Mouse (Mus musculus) liver, embryonic 12.5 days (tissue): ENCODE results near the gene Myh3. TPM values are rescaled to one million over a fixed set of nuclear protein-coding genes. Genes with fewer than 3 reads are reported as not detected.

ENCODE experiments used
- ATAC-seq: fragments of 200-750 bp; cut with Nextera tagmentation; 2 replicates; pipeline ENCODE4 v1.8.0; 2017; ENCODE audit warnings: moderate number of reproducible peaks, mild to moderate bottlenecking, moderate library complexity
- H3K27ac ChIP-seq: fragments of 300-500 bp; sonication (generic); 2 replicates; pipeline ENCODE4 v1.5.1; 2016; ENCODE audit warnings: mild to moderate bottlenecking
- H3K27me3 ChIP-seq: fragments of 300-500 bp; sonication (generic); replicated peaks from 2 replicates; pipeline ENCODE4 v1.6.1; 2016; ENCODE audit warnings: mild to moderate bottlenecking, moderate library complexity
- H3K36me3 ChIP-seq: fragments of 300-500 bp; sonication (generic); 2 replicates; pipeline ENCODE4 v1.6.1; 2016; ENCODE audit warnings: mild to moderate bottlenecking, moderate library complexity
- H3K4me1 ChIP-seq: fragments of 300-500 bp; sonication (generic); 2 replicates; pipeline ENCODE4 v1.6.1; 2016
- H3K4me2 ChIP-seq: fragments of 300-500 bp; sonication (generic); 2 replicates; pipeline ENCODE4 v1.6.1; 2016; ENCODE audit warnings: mild to moderate bottlenecking, moderate library complexity
- H3K4me3 ChIP-seq: fragments of 300-500 bp; sonication (generic); 2 replicates; pipeline ENCODE4 v1.5.1; 2016; ENCODE audit warnings: mild to moderate bottlenecking, moderate library complexity
- H3K9ac ChIP-seq: fragments of 300-500 bp; sonication (generic); 2 replicates; pipeline ENCODE4 v1.6.1; 2016; ENCODE audit warnings: mild to moderate bottlenecking, moderate library complexity
- H3K9me3 ChIP-seq: fragments of 300-500 bp; sonication (generic); replicated peaks from 2 replicates; pipeline ENCODE4 v1.6.1; 2016; ENCODE audit warnings: mild to moderate bottlenecking, moderate library complexity
- WGBS: fragments of 180-500 bp; shearing (Covaris S2); methylation state at CpG from one replicate; pipeline ENCODE4 v1.1.7; 2016; ENCODE audit not compliant: insufficient replicate concordance; 5-methylcytosine and 5-hydroxymethylcytosine counted together
- polyA plus RNA-seq: library from polyadenylated mRNA; unstranded; fragments of >200 nt; fragmentation: Nextera tagmentation; extraction: Ambion mirVana; gene quantifications from 2 replicates; pipeline ENCODE4 v1.2.1, GENCODE M21; 2016

Gene Myh3
- polyA plus RNA-seq, 1 experiment from 2014 or later = 0.58 TPM

DNA sequence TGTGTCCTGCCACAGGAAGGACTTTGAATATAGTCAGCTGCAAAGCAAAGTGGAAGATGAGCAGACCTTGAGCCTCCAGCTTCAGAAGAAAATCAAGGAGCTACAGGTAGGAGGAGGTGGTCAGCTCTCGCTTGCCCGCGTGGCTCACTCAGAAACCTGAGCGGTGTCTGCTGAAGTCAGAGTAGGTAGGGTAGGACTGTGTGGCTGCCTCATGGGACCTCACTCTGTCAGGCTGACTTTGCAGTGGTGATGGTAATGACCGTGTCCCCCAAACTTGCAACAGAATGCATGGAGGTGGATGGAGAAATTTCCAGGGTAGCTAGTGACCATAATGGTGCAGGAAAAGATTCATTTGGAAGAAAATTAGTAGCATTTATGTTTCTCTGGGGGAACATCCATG, 15.6 kb downstream of the Myh3 start:
- no peak overlapping the region for H3K4me2 ChIP-seq
- no peak overlapping the region for H3K4me3 ChIP-seq
- 83% methylated on average over 5 of the region's 5 CpGs for WGBS
- H3K9me3 ChIP-seq = no peaks in the 10 kb centered on the region
- peaks cover 34% of the 10 kb centered on the region for H3K27me3 ChIP-seq
- ATAC-seq = no peak
- H3K27ac ChIP-seq = no peak overlapping the region
- H3K4me1 ChIP-seq = no peaks in the 10 kb centered on the region
- H3K36me3 ChIP-seq = no peaks in the 10 kb centered on the region
- H3K9ac ChIP-seq = no peak overlapping the region

DNA sequence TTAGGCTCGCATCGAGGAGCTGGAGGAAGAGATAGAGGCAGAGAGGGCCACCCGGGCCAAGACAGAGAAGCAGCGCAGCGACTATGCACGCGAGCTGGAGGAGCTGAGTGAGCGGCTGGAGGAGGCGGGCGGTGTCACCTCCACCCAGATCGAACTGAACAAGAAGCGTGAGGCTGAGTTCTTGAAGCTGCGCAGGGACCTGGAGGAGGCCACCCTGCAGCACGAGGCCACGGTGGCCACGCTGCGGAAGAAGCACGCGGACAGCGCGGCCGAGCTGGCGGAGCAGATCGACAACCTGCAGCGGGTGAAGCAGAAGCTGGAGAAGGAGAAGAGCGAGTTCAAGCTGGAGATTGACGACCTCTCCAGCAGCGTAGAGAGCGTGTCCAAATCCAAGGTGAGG, 16.4 kb downstream of the Myh3 start:
- no peak for ATAC-seq
- Histone ChIP-seq H3K27ac (no peak overlapping the region), H3K36me3 (no peaks in the 10 kb centered on the region), H3K4me2 (no peak overlapping the region), H3K4me3 (no peak overlapping the region), H3K9me3 (no peaks in the 10 kb centered on the region), H3K4me1 (no peaks in the 10 kb centered on the region), H3K27me3 (peaks cover 26% of the 10 kb centered on the region), H3K9ac (no peak overlapping the region)
- 47% methylated on average over 29 of the region's 29 CpGs for WGBS

DNA sequence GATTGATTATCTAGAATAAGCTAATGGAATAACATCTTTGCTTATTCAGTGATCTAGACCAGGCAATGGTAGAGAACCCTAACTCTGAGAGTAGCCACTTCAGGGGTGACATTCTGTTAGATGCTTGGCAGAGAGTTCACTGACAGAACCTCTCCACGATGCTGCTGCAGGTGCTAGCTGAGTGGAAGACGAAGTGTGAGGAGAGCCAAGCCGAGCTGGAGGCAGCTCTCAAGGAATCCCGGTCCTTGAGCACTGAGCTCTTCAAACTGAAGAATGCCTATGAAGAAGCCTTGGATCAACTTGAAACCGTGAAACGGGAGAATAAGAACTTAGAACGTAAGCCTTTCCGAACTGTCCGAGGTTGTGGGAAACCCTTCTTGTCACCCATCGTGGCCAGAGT, 19.6 kb downstream of the Myh3 start:
- H3K9me3 ChIP-seq = no peaks in the 10 kb centered on the region
- H3K36me3 ChIP-seq = no peaks in the 10 kb centered on the region
- H3K4me1 ChIP-seq = no peaks in the 10 kb centered on the region
- H3K4me3 ChIP-seq = no peak overlapping the region
- WGBS = 76% methylated on average over 10 of the region's 10 CpGs
- ATAC-seq = no peak
- no peak overlapping the region for H3K27ac ChIP-seq
- peaks cover 26% of the 10 kb centered on the region for H3K27me3 ChIP-seq
- H3K4me2 ChIP-seq = no peak overlapping the region
- H3K9ac ChIP-seq = no peak overlapping the region

DNA sequence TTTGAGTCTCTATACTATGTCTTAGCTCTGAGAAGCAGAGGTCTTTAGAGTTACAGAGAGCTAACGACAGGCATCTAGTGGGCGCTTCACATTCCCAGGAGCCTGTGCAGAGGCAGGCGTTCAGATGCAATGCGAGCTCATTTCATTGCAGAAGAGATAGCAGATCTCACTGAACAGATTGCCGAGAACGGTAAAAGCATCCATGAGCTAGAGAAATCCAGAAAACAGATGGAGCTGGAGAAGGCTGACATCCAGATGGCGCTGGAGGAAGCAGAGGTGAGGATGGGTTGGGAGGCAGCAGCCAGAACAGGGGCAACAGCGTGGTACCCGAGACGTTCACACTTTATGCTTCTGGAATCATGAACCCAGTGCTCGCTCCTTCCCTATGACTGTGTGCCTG, 20.3 kb downstream of the Myh3 start:
- H3K27ac ChIP-seq = no peak overlapping the region
- no peaks in the 10 kb centered on the region for H3K9me3 ChIP-seq
- H3K4me2 ChIP-seq = no peak overlapping the region
- no peaks in the 10 kb centered on the region for H3K36me3 ChIP-seq
- WGBS = 70% methylated on average over 11 of the region's 11 CpGs
- no peak for ATAC-seq
- H3K4me1 ChIP-seq = no peaks in the 10 kb centered on the region
- no peak overlapping the region for H3K4me3 ChIP-seq
- peaks cover 22% of the 10 kb centered on the region for H3K27me3 ChIP-seq
- H3K9ac ChIP-seq = no peak overlapping the region

DNA sequence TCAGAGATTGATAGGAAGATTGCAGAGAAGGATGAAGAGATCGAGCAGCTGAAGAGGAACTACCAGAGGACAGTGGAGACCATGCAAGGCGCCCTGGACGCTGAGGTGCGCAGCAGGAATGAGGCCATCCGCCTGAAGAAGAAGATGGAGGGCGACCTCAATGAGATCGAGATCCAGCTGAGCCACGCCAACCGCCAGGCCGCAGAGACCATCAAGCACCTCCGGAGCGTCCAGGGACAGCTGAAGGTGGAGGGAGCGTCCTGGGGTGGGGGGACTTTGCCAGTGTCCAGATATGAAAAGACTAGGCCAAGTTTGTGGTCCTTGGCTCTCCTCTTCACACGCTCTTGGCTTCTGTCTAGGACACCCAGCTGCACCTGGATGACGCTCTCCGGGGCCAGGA, 21.1 kb downstream of the Myh3 start:
- Histone ChIP-seq H3K27ac (no peak overlapping the region), H3K9me3 (no peaks in the 10 kb centered on the region), H3K4me3 (no peak overlapping the region), H3K27me3 (peaks cover 14% of the 10 kb centered on the region), H3K4me1 (no peaks in the 10 kb centered on the region), H3K36me3 (no peaks in the 10 kb centered on the region), H3K9ac (no peak overlapping the region), H3K4me2 (no peak overlapping the region)
- WGBS = 82% methylated on average over 16 of the region's 16 CpGs
- ATAC-seq = no peak

DNA sequence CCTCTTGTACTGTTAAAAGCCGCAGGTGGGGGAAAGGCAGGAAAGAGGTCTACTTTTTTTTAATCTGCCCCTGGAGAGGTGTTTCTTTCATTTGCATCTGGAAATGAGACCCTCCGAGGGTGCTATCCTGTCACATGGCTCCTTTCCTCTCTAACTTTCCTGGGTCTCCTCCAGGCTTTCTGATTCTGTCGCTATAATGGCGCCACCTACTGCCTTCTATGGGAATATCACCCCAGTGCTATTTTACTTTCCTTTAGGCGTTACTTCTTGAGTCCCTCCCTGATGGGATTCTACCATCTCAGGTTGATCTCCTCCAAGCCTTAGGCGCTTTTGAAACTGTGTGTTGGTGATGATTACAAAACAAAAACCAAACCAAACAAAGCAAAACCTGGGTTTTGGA, 22.1 kb downstream of the Myh3 start:
- no peak overlapping the region for H3K4me2 ChIP-seq
- H3K27me3 ChIP-seq = peaks cover 4% of the 10 kb centered on the region
- no peak overlapping the region for H3K4me3 ChIP-seq
- no peaks in the 10 kb centered on the region for H3K36me3 ChIP-seq
- H3K27ac ChIP-seq = no peak overlapping the region
- WGBS = 25% methylated on average over 6 of the region's 6 CpGs
- ATAC-seq = no peak
- no peaks in the 10 kb centered on the region for H3K9me3 ChIP-seq
- H3K9ac ChIP-seq = no peak overlapping the region
- H3K4me1 ChIP-seq = no peaks in the 10 kb centered on the region

DNA sequence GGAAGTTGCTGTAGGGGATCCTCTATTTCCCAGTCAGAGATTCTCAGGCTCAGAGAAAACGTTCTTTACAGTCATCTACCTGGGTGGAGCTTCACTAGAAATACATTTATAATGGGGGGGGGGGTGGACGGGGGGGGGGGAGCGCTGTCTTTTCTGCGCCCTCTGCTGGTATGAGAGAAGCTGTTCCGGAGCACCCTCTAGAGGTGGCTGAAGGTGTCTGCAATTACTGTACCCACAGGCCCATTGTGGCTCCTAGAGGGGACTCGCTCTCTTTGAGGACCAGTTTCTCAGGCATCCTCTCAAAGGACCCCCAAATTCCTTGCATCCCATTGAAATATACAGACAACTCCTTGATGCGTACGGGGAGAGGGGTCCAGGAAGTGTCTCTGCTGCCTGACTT, 23.6 kb downstream of the Myh3 start:
- Histone ChIP-seq H3K36me3 (no peaks in the 10 kb centered on the region), H3K4me2 (no peak overlapping the region), H3K4me1 (no peaks in the 10 kb centered on the region), H3K9ac (no peak overlapping the region), H3K27me3 (peaks cover 3% of the 10 kb centered on the region; the same call in 1 of the 2 replicates), H3K4me3 (no peak overlapping the region), H3K9me3 (no peaks in the 10 kb centered on the region), H3K27ac (no peak overlapping the region)
- no peak for ATAC-seq
- 31% methylated on average over 6 of the region's 8 CpGs for WGBS

DNA sequence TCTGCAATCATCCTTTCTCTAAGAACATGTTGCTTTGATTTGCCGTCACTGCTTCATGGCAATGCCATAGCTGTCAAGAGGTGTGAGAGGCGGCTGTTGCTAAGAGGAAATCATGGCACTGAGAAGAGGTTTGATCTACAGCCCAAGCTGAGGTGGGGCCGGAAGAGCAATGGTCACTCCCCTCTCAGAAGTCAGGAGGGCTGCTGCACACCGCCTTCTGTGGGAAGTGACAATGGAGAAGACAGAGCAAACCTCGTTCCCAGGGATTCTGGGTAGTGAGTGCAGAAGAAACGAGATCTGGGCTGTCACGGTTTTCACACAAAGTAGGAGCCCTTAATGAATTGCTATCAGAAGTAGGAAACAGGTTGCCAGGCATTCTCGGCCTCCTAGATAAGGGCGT, 25.2 kb downstream of the Myh3 start:
- H3K4me2 ChIP-seq = no peak overlapping the region
- no peak for ATAC-seq
- H3K27ac ChIP-seq = no peak overlapping the region
- H3K4me3 ChIP-seq = no peak overlapping the region
- peaks cover 3% of the 10 kb centered on the region; the same call in 1 of the 2 replicates for H3K27me3 ChIP-seq
- H3K9ac ChIP-seq = no peak overlapping the region
- H3K9me3 ChIP-seq = no peaks in the 10 kb centered on the region
- H3K36me3 ChIP-seq = no peaks in the 10 kb centered on the region
- no peaks in the 10 kb centered on the region for H3K4me1 ChIP-seq
- 56% methylated on average over 9 of the region's 9 CpGs for WGBS

DNA sequence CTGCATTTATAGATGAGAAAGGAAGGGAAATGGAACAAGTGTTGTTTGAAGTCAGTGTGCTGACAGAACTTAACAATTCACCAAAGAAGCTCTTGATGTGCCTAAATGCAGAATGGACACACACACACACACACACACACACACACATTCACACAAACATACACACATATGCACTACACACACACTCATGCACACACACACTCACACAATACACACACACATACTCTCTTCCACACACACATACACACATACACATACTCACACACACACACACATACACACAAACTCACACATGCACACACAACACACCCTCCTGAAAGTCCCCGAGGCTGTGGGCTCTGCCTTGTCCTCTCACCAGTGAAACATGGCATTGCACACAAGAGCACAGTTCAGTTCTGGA, 26.1 kb downstream of the Myh3 start:
- Histone ChIP-seq H3K36me3 (no peaks in the 10 kb centered on the region), H3K4me3 (no peak overlapping the region), H3K4me2 (no peak overlapping the region), H3K9ac (no peak overlapping the region), H3K9me3 (no peaks in the 10 kb centered on the region), H3K4me1 (no peaks in the 10 kb centered on the region), H3K27ac (no peak overlapping the region), H3K27me3 (peaks cover 3% of the 10 kb centered on the region; the same call in 1 of the 2 replicates)
- no peak for ATAC-seq
- WGBS = 46% methylated on average over 1 of the region's 1 CpGs

DNA sequence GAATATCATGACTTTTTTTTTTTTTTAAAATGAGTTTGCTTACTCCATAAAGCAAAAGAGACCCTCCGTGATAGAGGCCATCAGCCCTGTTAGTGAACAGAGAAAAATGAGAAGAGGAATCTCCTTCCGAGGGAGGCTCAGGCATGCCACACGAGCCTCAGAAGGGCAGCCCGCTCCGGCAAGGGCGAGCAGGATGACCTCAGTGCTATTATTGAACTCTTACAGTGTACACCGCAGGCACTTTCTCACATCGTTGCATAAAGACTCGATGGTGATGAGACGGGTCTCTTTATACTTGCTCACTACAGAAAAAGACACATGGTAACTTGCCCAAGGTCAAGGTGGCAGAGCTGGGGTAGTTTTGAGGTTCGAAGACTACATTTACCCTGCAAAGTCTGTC, 26.6 kb downstream of the Myh3 start:
- WGBS = 68% methylated on average over 11 of the region's 11 CpGs
- no peaks in the 10 kb centered on the region for H3K36me3 ChIP-seq
- H3K4me1 ChIP-seq = no peaks in the 10 kb centered on the region
- H3K9me3 ChIP-seq = no peaks in the 10 kb centered on the region
- H3K4me2 ChIP-seq = no peak overlapping the region
- no peak for ATAC-seq
- peaks cover 3% of the 10 kb centered on the region; the same call in 1 of the 2 replicates for H3K27me3 ChIP-seq
- no peak overlapping the region for H3K9ac ChIP-seq
- H3K27ac ChIP-seq = no peak overlapping the region
- no peak overlapping the region for H3K4me3 ChIP-seq

DNA sequence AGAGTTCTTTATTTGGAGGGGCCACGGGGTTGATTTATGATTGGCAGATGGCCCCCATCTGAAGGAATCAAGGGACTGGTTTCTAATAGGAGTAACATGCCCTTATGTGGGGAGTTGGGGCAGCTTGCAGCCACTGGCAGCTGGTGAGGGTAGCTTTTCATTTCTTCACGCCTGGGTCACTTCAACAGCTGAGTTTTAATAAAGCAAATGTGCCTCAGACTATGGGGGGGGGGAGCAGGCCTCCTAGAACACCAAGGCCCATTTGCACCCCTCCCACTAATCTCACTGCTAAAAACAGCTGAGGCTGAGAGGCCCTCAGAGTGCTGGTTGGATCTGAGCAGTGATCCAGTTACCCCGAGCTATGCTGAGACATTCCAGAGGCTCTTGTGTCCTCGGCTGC, 27.6 kb downstream of the Myh3 start:
- no peak overlapping the region for H3K9ac ChIP-seq
- 0 out of 2 replicates have a peak, but pooled peaks cover 3% of the 10 kb centered on the region for H3K27me3 ChIP-seq
- H3K27ac ChIP-seq = no peak overlapping the region
- H3K4me3 ChIP-seq = no peak overlapping the region
- no peak for ATAC-seq
- no peaks in the 10 kb centered on the region for H3K36me3 ChIP-seq
- no peaks in the 10 kb centered on the region for H3K4me1 ChIP-seq
- no peaks in the 10 kb centered on the region for H3K9me3 ChIP-seq
- 51% methylated on average over 4 of the region's 4 CpGs for WGBS
- no peak overlapping the region for H3K4me2 ChIP-seq

DNA sequence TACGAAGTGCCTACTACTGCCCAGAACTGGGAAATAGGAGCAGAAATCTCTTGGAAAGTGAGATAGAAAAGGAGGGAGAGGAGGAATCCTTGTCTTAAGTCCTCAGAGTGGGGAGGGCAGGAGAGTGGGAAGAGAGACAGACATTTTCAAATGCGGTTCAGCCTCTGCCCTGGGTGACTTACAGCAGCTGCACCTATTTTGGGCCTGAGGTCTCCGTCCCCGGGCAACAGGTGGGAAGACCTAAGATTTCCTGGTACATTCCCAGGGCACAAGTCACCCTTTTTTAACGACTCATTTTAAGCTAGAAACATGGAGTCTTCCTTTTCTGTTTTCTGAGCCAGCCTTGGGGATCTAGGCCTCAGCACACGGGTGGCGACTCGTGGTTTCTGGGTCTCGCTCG, 28.9 kb downstream of the Myh3 start:
- no peaks in the 10 kb centered on the region for H3K36me3 ChIP-seq
- H3K27me3 ChIP-seq = peaks cover 3% of the 10 kb centered on the region; the same call in 1 of the 2 replicates
- 78% methylated on average over 10 of the region's 10 CpGs for WGBS
- H3K4me3 ChIP-seq = no peak overlapping the region
- H3K9ac ChIP-seq = no peak overlapping the region
- ATAC-seq = no peak
- no peaks in the 10 kb centered on the region for H3K4me1 ChIP-seq
- H3K9me3 ChIP-seq = no peaks in the 10 kb centered on the region
- H3K4me2 ChIP-seq = no peak overlapping the region
- H3K27ac ChIP-seq = no peak overlapping the region

DNA sequence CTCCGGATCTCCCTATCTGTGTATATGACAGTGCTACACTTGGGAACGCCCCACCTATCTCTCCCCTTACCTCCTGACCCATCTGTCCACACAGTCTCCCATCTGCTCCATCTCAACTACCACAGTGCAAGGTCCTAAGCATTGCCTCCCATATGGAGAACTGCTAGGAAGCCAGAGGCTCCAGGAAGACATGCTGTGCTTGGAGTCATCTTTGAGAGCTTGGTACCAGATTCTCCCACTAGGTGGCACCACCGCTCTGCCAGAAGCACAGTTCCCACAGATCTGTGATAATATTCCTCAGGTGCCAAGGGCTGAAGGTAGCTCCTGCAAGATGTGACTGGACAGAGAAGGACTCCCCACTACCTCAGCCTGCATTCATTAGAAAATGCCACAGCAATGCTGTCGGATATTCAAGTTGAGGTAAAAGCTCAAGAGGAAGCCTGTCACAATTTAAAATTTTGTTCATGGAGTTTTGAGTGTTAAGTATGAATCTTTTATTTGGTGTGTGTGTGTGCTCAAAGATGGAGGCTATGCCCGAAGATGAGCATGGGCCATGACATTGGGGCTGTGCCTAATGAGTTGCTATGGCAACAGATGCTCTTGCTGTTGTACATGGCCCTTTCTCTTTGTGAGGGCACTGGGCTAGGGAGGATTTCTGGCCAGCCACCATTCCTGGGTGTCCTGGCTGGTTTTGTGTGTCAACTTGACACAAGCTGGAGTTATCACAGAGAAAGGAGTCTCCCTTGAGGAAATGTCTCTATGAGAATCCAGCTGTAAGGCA, 32.3 kb downstream of the Myh3 start:
- H3K4me1 ChIP-seq = no peaks in the 10 kb centered on the region
- H3K9me3 ChIP-seq = no peaks in the 10 kb centered on the region
- H3K9ac ChIP-seq = no peak overlapping the region
- H3K4me2 ChIP-seq = no peak overlapping the region
- no peaks in the 10 kb centered on the region for H3K36me3 ChIP-seq
- no peak for ATAC-seq
- no peak overlapping the region for H3K4me3 ChIP-seq
- no peak overlapping the region for H3K27ac ChIP-seq
- peaks cover 3% of the 10 kb centered on the region; the same call in 1 of the 2 replicates for H3K27me3 ChIP-seq
- WGBS = 27% methylated on average over 5 of the region's 5 CpGs
